Mouse (Mus musculus) ES-Bruce4 (cell line): ENCODE results near the gene Col6a2. TPM values are rescaled to one million over a fixed set of nuclear protein-coding genes. Genes with fewer than 3 reads are reported as not detected.

ENCODE experiments used
- H3K27ac ChIP-seq: 2 replicates; pipeline ENCODE4 v1.5.1; 2012; ENCODE audit warnings: low read length, inconsistent platforms; ENCODE audit not compliant: insufficient read depth
- H3K27me3 ChIP-seq: 2 replicates; pipeline ENCODE4 v1.6.1; 2012; ENCODE audit warnings: mild to moderate bottlenecking, low read length, inconsistent platforms; ENCODE audit not compliant: control insufficient read depth, poor library complexity, insufficient read depth, severe bottlenecking
- H3K36me3 ChIP-seq: 2 replicates; pipeline ENCODE4 v1.6.1; 2012; ENCODE audit warnings: inconsistent platforms, mild to moderate bottlenecking, low read length, moderate library complexity; ENCODE audit not compliant: control insufficient read depth, poor library complexity, insufficient read depth, severe bottlenecking
- H3K4me1 ChIP-seq: one replicate; pipeline ENCODE4 v1.8.1; 2011; ENCODE audit warnings: low read length; ENCODE audit not compliant: control insufficient read depth, insufficient read depth
- H3K4me3 ChIP-seq: 2 replicates; pipeline ENCODE4 v1.5.1; 2011; ENCODE audit warnings: low read depth, mild to moderate bottlenecking, low read length
- H3K9ac ChIP-seq: 2 replicates; pipeline ENCODE4 v1.6.1; 2012; ENCODE audit warnings: low read depth, mild to moderate bottlenecking, inconsistent platforms; ENCODE audit not compliant: poor library complexity, severe bottlenecking
- H3K9me3 ChIP-seq: replicated peaks from 2 replicates; pipeline ENCODE4 v1.6.1; 2012; ENCODE audit warnings: mild to moderate bottlenecking, low read length, inconsistent platforms; ENCODE audit not compliant: control insufficient read depth, poor library complexity, insufficient read depth, severe bottlenecking
- CTCF ChIP-seq: IDR thresholded peaks from one replicate; pipeline ENCODE4 v1.8.1; 2011; ENCODE audit warnings: low read depth, low read length
- EP300 ChIP-seq: IDR thresholded peaks from 2 replicates; pipeline ENCODE4 v1.6.1; 2011; ENCODE audit warnings: low read depth, low read length; ENCODE audit not compliant: insufficient read depth
- POLR2A ChIP-seq: IDR thresholded peaks from one replicate; pipeline ENCODE4 v1.8.1; 2011; ENCODE audit warnings: low read length; ENCODE audit not compliant: insufficient read depth
- polyA plus RNA-seq: library from polyadenylated mRNA; stranded (reverse); fragments of >200 nt; gene quantifications from 2 replicates; pipeline ENCODE4 v1.2.4, GENCODE M21; 2011; ENCODE audit warnings: low read depth; ENCODE audit not compliant: missing spikeins, insufficient read depth, insufficient read length

The Col6a2 gene
- polyA plus RNA-seq, 1 experiment: 3.0 TPM

- no peaks in the 10 kb centered on the region for H3K9me3 ChIP-seq
- no peaks in the 10 kb centered on the region for H3K4me1 ChIP-seq
- H3K9ac ChIP-seq: no peak overlapping the region
- no peak overlapping the region for H3K4me3 ChIP-seq
- no peak overlapping the region for H3K27ac ChIP-seq
- no peaks in the 10 kb centered on the region for H3K36me3 ChIP-seq
- TF ChIP-seq CTCF (no peak), EP300 (no peak), POLR2A (no peak)
- H3K27me3 ChIP-seq: no peaks in the 10 kb centered on the region
Observed at GRCm38 (mm10) chr10:76571070-76571469, 52.4 kb downstream of the Col6a2 start.

- TF ChIP-seq POLR2A (no peak), EP300 (no peak)
- H3K27me3 ChIP-seq: no peaks in the 10 kb centered on the region
- no peaks in the 10 kb centered on the region for H3K36me3 ChIP-seq
- H3K27ac ChIP-seq: no peak overlapping the region
- H3K4me1 ChIP-seq: no peaks in the 10 kb centered on the region
- no peak overlapping the region for H3K9ac ChIP-seq
- H3K9me3 ChIP-seq: no peaks in the 10 kb centered on the region
- H3K4me3 ChIP-seq: peak overlapping the region; percentile 11; the same call in 1 of the 2 replicates
Observed at GRCm38 (mm10) chr10:76569996-76570685, 53.3 kb downstream of the Col6a2 start.

- Histone ChIP-seq H3K9ac (no peak within 1 kb of the TSS), H3K4me3 (no peak within 1 kb of the TSS), H3K36me3 (no peaks in the 10 kb centered on the region), H3K27me3 (no peaks in the 10 kb centered on the region), H3K4me1 (no peaks in the 10 kb centered on the region), H3K9me3 (no peaks in the 10 kb centered on the region), H3K27ac (no peak within 1 kb of the TSS)
- TF ChIP-seq CTCF (no peak), EP300 (no peak), POLR2A (no peak)
Observed at GRCm38 (mm10) chr10:76561972-76562371, 61.5 kb downstream of the Col6a2 start, which contains the start of gene Spatc1l. Gene Spatc1l, plus strand, starts transcription at chr10:76562272.

- H3K9me3 ChIP-seq: no peaks in the 10 kb centered on the region
- peaks cover 22% of the 10 kb centered on the region for H3K36me3 ChIP-seq
- H3K4me3 ChIP-seq: no peak overlapping the region
- no peak overlapping the region for H3K9ac ChIP-seq
- no peak overlapping the region for H3K27ac ChIP-seq
- H3K27me3 ChIP-seq: no peaks in the 10 kb centered on the region
- no peaks in the 10 kb centered on the region for H3K4me1 ChIP-seq
- no peak for TF ChIP-seq POLR2A
- no peak for TF ChIP-seq EP300
- TF ChIP-seq CTCF: no peak
Observed at GRCm38 (mm10) chr10:76554061-76554460, 69.4 kb downstream of the Col6a2 start.

GRCm38 (mm10) chr10:76551556-76551955 lies 71.9 kb downstream of the Col6a2 start:
- no peaks in the 10 kb centered on the region for H3K4me1 ChIP-seq
- TF ChIP-seq POLR2A: no peak
- TF ChIP-seq EP300: no peak
- TF ChIP-seq CTCF: no peak
- H3K27me3 ChIP-seq: no peaks in the 10 kb centered on the region
- peaks cover 30% of the 10 kb centered on the region for H3K36me3 ChIP-seq
- H3K27ac ChIP-seq: no peak overlapping the region
- H3K9ac ChIP-seq: no peak overlapping the region
- H3K4me3 ChIP-seq: no peak overlapping the region
- H3K9me3 ChIP-seq: no peaks in the 10 kb centered on the region

- H3K9me3 ChIP-seq: no peaks in the 10 kb centered on the region
- no peaks in the 10 kb centered on the region for H3K4me1 ChIP-seq
- H3K27me3 ChIP-seq: no peaks in the 10 kb centered on the region
- TF ChIP-seq CTCF: peak; percentile 55
- TF ChIP-seq POLR2A: no peak
- peaks cover 30% of the 10 kb centered on the region for H3K36me3 ChIP-seq
- H3K27ac ChIP-seq: no peak overlapping the region
- H3K4me3 ChIP-seq: no peak overlapping the region
- H3K9ac ChIP-seq: no peak overlapping the region
Observed at GRCm38 (mm10) chr10:76550458-76550857, 73.0 kb downstream of the Col6a2 start.
